Mouse (Mus musculus) cerebellum, adult 2 months (tissue): ENCODE measurements at regions not wholly inside any gene's neighbourhood (a gene's known extent, or its start where the extent isn't known, plus 50 kb on each side); places are given as distances from the start of the nearest gene placed in this dataset.

Experiments
- CTCF ChIP-seq: fragments of 200-500 bp; IDR thresholded peaks from 2 replicates; pipeline ENCODE4 v1.5.1; 2011; ENCODE audit warnings: low read depth, mild to moderate bottlenecking, control low read depth, low read length, moderate library complexity, borderline replicate concordance; ENCODE audit not compliant: insufficient read depth
- POLR2A ChIP-seq: fragments of 200-500 bp; IDR thresholded peaks from 2 replicates; pipeline ENCODE4 v1.6.1; 2011; ENCODE audit warnings: low read length, control low read depth, borderline replicate concordance; ENCODE audit not compliant: insufficient read depth

- no peak for TF ChIP-seq CTCF
- TF ChIP-seq POLR2A: no peak
These were observed 603.8 kb downstream of the Grxcr1 start for GRCm38 (mm10) chr5:68635400-68635799.
